In genomic region chr6:126500088-126500487, GRCm38 (mm10) we compare ENCODE assay signal across 9 mouse cellular contexts. TPM values are rescaled to one million over a fixed set of nuclear protein-coding genes. Genes with fewer than 3 reads are reported as not detected.
DNase-seq lines count a peak whose midpoint lies in the region; ATAC-seq and TF ChIP-seq lines count a peak whose summit lies in the region.
"Had no signal": no experiment of that assay in that cellular context is flagged by ENCODE, and none has a peak within 500 bp of the region (broad histone marks: within the 10 kb centered on the region; RNA-seq: fewer than 3 reads in every experiment).

No protein-coding gene starts in this region.

- no peak overlapping the region for H3K4me2 ChIP-seq in hindbrain, embryonic 13.5 days
- H3K4me2 ChIP-seq: limb, embryonic 12.5 days had no signal

- H3K4me3 ChIP-seq in cerebellum, adult 2 months (replicated peaks; ENCODE audit: insufficient read depth, low read depth, low read length), result no peak overlapping the region
- H3K4me3 ChIP-seq in hindbrain, embryonic 13.5 days, result no peak overlapping the region
- H3K4me3 ChIP-seq: limb, embryonic 12.5 days had no signal

- peak; percentile 31 for DNase-seq in WW6 (ENCODE audit: low read depth, low spot score)
- DNase-seq in cerebellum, adult 2 months, result peak; percentile 68 to 87
- peak; percentile 92 to 99 for DNase-seq in layer of hippocampus, postnatal 25 days (ENCODE audit: extremely low spot score in 1 of 2, low spot score in 1 of 2)
- DNase-seq in skeletal muscle tissue, adult 2 months (ENCODE audit: low read depth, low spot score), result peak; percentile 37

- no peak overlapping the region for H3K27ac ChIP-seq in cerebellum, adult 2 months (ENCODE audit: insufficient read depth, low read length)
- H3K27ac ChIP-seq in hindbrain, embryonic 13.5 days, result no peak overlapping the region
- H3K27ac ChIP-seq: limb, embryonic 12.5 days had no signal

- no peak for TF ChIP-seq POLR2A in cerebellum, adult 2 months (IDR thresholded peaks at IDR 0.05; ENCODE audit: borderline replicate concordance, insufficient read depth, low read length)

- WGBS in cerebellum, adult 2 months, result 19% methylated on average over 8 of the region's 8 CpGs
- WGBS in hindbrain, embryonic 13.5 days, result 19% methylated on average over 8 of the region's 8 CpGs

- no peaks in the 10 kb centered on the region for H3K4me1 ChIP-seq in cerebellum, adult 2 months (ENCODE audit: control insufficient read depth, insufficient read depth, low read length)
- H3K4me1 ChIP-seq in hindbrain, embryonic 13.5 days (replicated peaks), result peaks cover 17% of the 10 kb centered on the region
- H3K4me1 ChIP-seq: limb, embryonic 12.5 days had no signal

- H3K36me3 ChIP-seq in hindbrain, embryonic 13.5 days, result no peaks in the 10 kb centered on the region
- H3K36me3 ChIP-seq: limb, embryonic 12.5 days had no signal

- no peak overlapping the region for H3K9ac ChIP-seq in hindbrain, embryonic 13.5 days
- H3K9ac ChIP-seq: limb, embryonic 12.5 days had no signal

- no peaks in the 10 kb centered on the region for H3K27me3 ChIP-seq in cerebellum, adult 2 months (ENCODE audit: control insufficient read depth, insufficient read depth, low read length)
- H3K27me3 ChIP-seq in hindbrain, embryonic 13.5 days, result 0 out of 2 replicates have a peak, but pooled peaks cover 7% of the 10 kb centered on the region

- peak; percentile 59 for ATAC-seq in frontal cortex, adult (ENCODE audit: low TSS enrichment)
- peak; percentile 59; the same call in 1 of the 2 replicates for ATAC-seq in hindbrain, embryonic 13.5 days (ENCODE audit: low FRiP score)
- peak; percentile 78 for ATAC-seq in megakaryocyte-erythroid progenitor cell, adult 5-6 weeks (replicated peaks; ENCODE audit: low FRiP score, low TSS enrichment, poor library complexity, severe bottlenecking)
- ATAC-seq in inflammation-experienced regulatory T-cells, adult 6 months, result no peak

- TF ChIP-seq CTCF in cerebellum, adult 2 months (IDR thresholded peaks at IDR 0.05; ENCODE audit: borderline replicate concordance, insufficient read depth, low read depth, low read length), result peak; percentile 96

- H3K9me3 ChIP-seq in hindbrain, embryonic 13.5 days, result peaks cover 3% of the 10 kb centered on the region; the same call in 1 of the 2 replicates

RNA-seq across cellular contexts. Expression of gene Kcna5, which starts 35.1 kb away (rescaled TPM):
- 0.80 and 1.0 TPM in 2 replicates for polyA plus RNA-seq in cerebellum, adult 2 months (2012; rRNA removed)
- 2.2 and 2.4 TPM in 2 replicates for polyA plus RNA-seq in hindbrain, embryonic 13.5 days (2015; fragmentation: Nextera tagmentation; extraction: Ambion mirVana)
- total RNA-seq in layer of hippocampus, postnatal 25 days (2021), result 1 to 10 TPM; 1.6 to 1.7 TPM
- total RNA-seq in megakaryocyte-erythroid progenitor cell, adult 5-6 weeks (2014; fragmentation: Nextera tagmentation), result not detected in 2 replicates
- total RNA-seq in megakaryocyte-erythroid progenitor cell, adult 5-6 weeks (2017), result not detected in 2 replicates
- polyA plus RNA-seq in inflammation-experienced regulatory T-cells, adult 6 months (2017; shearing (Covaris generic)), result not detected

Comparison
In these comparisons a context has a peak if more than half of its experiments do, and no peak if none do; other contexts are left out.
1. DNase-seq: peak in every context shown above with its lines; median percentile 96 in layer of hippocampus, postnatal 25 days; 78 in cerebellum, adult 2 months; 37 in skeletal muscle tissue, adult 2 months; 31 in WW6.